Mouse (Mus musculus) embryonic facial prominence, embryonic 10.5 days (tissue): ENCODE measurements around the gene Afg3l1. TPM values are rescaled to one million over a fixed set of nuclear protein-coding genes. Genes with fewer than 3 reads are reported as not detected.

Source experiments
- DNase-seq: peaks from one replicate; pipeline ENCODE4 v3.0.0-alpha.2; 2017; ENCODE audit warnings: low spot score
- H3K27ac ChIP-seq: fragments of 300-500 bp; sonication (generic); replicated peaks from 2 replicates; pipeline ENCODE4 v1.5.1; 2016; ENCODE audit warnings: mild to moderate bottlenecking
- H3K27me3 ChIP-seq: fragments of 300-500 bp; sonication (generic); replicated peaks from 2 replicates; pipeline ENCODE4 v1.6.1; 2016; ENCODE audit warnings: low read depth, mild to moderate bottlenecking; ENCODE audit not compliant: poor library complexity, severe bottlenecking
- H3K36me3 ChIP-seq: fragments of 300-500 bp; sonication (generic); replicated peaks from 2 replicates; pipeline ENCODE4 v1.6.1; 2016; ENCODE audit warnings: mild to moderate bottlenecking, moderate library complexity
- H3K4me1 ChIP-seq: fragments of 300-500 bp; sonication (generic); 2 replicates; pipeline ENCODE4 v1.6.1; 2016
- H3K4me3 ChIP-seq: fragments of 300-500 bp; sonication (generic); 2 replicates; pipeline ENCODE4 v1.5.1; 2016; ENCODE audit warnings: mild to moderate bottlenecking, moderate library complexity
- H3K9me3 ChIP-seq: fragments of 300-500 bp; sonication (generic); 2 replicates; pipeline ENCODE4 v1.6.1; 2016; ENCODE audit warnings: mild to moderate bottlenecking
- WGBS: fragments of 180-500 bp; shearing (Covaris S2); methylation state at CpG from one replicate; pipeline ENCODE4 v1.1.7; 2016; 5-methylcytosine and 5-hydroxymethylcytosine counted together
- polyA plus RNA-seq: library from polyadenylated mRNA; unstranded; fragments of >200 nt; fragmentation: Nextera tagmentation; extraction: Ambion mirVana; gene quantifications from 2 replicates; pipeline ENCODE4 v1.2.1, GENCODE M21; 2016

Gene Afg3l1
- polyA plus RNA-seq, 1 experiment from 2014 or later = 68.1 TPM

DNA sequence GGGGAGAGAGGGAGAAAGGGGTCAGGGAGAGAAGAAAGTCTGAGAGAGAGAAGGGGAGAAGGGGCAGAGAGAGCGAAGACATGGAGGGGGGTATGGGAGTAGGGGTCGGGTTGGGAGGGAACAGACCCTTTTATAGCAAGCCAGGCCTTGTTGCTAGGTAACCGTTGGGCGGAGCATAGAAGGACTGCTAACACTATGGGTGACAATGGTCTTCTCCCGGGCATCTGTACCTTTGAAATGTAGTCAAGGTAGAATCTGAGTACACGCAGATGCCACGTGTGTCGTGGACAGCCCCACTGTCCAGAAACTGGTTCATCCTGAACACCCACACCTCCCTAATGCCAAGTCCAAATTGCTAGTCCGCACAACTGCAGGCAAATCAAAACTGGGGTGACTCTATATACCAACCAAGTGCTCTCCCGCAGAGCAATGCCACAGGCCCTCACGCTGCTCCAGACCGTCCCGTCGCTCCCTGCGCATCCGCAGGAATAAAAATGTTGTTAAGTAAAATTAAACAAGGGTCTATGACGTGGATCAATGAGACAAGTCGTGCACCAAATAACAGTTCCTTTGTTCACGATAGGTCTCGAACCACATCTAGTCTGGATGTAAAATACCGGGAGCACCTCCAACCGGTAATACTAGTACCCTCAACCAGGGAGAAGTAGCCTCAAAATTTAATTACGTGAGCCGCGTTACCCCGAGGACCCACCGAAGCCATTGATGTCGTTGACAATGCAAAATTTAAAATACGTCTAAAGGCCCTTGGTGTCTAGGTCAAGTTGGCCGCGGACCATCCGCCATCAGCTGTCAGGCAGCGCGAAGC is 579 bp upstream of the Afg3l1 start:
- WGBS = 10% methylated on average over 34 of the region's 34 CpGs
- no peaks in the 10 kb centered on the region for H3K9me3 ChIP-seq

DNA sequence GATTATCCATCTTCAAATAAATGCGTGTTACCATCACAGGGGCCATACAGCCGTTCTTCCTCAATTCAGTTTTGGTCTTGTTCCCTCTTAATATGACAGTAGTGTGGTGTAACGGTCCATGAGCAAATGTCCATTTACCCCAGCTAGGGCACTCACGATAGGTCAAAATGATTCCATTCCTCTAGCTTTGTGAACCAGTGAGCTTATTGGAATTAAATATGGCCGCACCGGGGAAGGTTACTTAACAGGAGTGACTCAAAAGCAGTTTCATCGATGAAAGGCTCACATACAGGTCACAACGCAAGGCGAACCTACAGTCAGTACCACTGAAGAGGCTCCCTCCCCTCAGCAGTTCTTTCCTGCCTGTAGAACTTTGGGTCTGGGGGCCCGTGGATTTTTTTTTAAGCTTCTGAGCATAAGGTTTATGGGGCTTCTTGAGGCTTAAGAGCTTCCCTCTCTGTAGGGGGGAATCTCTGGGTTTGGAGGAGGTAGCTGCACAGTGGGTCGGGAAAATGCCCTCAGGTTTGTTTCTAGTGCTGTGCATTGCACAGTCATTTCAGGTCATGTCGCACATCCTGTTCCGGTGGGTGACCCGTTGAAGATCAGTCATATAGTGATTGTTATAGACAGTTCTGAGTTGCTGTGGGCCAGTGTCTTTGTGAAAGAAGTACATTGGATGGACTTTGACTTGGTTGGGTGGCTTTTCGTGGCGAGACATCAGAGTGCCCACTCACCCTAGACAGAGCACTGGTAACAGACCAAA is 934 bp downstream of the Afg3l1 start:
- Histone ChIP-seq H3K27ac (peak overlapping the region; percentile 99), H3K4me1 (peaks cover 19% of the 10 kb centered on the region), H3K4me3 (peak overlapping the region; percentile 96), H3K9me3 (no peaks in the 10 kb centered on the region), H3K36me3 (peaks cover 34% of the 10 kb centered on the region), H3K27me3 (peaks cover 5% of the 10 kb centered on the region; the same call in 1 of the 2 replicates)
- 40% methylated on average over 16 of the region's 16 CpGs for WGBS
- DNase-seq = peak; percentile 18

More for the DNA sequence above, 579 bp upstream of the Afg3l1 start:
- H3K4me1 ChIP-seq = peaks cover 19% of the 10 kb centered on the region
- DNase-seq = peak; percentile 29
- peaks cover 5% of the 10 kb centered on the region; the same call in 1 of the 2 replicates for H3K27me3 ChIP-seq
- H3K4me3 ChIP-seq = peak overlapping the region; percentile 96
- H3K27ac ChIP-seq = peak overlapping the region; percentile 99
- peaks cover 20% of the 10 kb centered on the region for H3K36me3 ChIP-seq

DNA sequence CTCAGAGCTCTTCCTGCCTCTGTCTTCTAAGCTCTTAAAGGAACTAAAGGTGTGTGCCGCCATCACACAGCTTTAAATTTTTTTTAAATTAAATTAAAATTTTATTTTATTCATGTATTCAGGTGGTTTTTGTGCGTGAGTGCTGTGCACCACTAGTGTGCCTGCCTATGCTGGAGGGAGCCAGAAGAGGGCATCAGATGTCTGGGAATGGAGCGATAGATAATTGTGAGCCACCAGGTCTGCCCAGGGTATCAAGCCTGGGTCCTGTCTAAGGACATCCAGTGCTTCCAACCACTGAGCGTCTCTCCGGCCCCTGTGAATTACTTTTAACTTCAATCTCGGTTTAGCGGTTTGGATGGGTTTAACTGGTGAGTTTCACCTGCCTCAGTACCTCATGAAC is 4.9 kb downstream of the Afg3l1 start:
- no peak for DNase-seq
- Histone ChIP-seq H3K36me3 (peaks cover 74% of the 10 kb centered on the region), H3K4me3 (no peak overlapping the region), H3K27ac (no peak overlapping the region), H3K27me3 (no peaks in the 10 kb centered on the region), H3K4me1 (peaks cover 11% of the 10 kb centered on the region), H3K9me3 (no peaks in the 10 kb centered on the region)
- WGBS = 87% methylated on average over 7 of the region's 7 CpGs

DNA sequence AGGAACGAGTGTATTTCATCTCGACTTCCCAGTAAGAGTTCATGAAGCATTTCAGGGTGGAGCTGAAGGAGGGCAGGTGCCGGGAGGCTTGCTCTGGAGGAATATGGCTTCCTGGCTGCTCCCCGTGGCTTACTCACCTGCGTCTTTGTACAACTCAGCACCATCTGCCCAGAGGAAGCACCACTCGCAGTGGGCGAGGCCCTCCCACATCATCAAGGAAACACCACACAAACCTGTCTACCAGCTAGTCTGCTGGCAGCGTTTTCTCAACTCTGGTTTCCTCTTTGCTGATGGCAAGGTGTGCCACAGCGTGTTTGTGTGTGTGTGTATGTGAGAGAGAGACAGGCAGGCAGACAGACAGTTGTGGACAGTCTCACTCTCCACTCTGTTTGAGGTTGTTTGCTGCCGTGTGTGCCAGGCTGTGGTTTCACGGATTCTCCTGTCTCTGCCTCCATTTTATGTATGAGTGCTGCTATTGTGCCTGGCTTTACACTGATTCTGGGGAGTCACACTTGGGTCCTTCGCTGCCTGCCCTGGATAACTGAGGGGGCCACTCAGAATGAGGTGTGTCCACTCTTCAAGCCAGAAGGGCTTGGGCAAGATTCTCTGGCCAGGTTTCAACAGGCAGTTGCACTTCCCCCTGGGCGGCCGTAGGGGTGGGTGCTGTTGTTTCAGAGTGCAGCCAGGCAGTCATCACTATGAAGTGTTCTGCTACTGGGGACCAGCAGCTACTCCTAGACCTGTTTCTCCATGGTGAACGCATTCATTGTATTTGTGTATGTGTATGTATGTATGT is 13.8 kb downstream of the Afg3l1 start:
- 92% methylated on average over 15 of the region's 15 CpGs for whole genome bisulfite sequencing
- no peak for DNase-seq
- Histone ChIP-seq H3K27me3 (no peaks in the 10 kb centered on the region), H3K4me1 (no peaks in the 10 kb centered on the region), H3K36me3 (peaks cover 98% of the 10 kb centered on the region), H3K9me3 (no peaks in the 10 kb centered on the region), H3K4me3 (no peak overlapping the region), H3K27ac (no peak overlapping the region)

DNA sequence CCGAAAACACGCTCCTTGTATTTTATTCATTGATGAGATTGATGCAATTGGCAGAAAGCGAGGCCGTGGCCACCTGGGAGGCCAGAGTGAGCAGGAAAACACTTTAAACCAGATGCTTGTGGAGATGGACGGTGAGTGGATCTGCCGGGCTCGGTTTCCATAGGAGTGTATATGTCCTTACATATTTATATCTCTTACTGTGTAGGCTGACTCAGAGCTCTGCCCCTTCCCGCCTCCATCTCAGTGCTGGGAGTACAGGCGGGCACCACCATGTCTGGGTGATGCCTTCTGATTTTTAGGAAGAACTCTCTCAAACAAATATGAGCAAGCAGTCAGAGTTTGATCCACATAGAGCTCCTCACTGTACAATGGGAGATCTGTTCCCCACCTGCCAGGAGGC is 15.2 kb downstream of the Afg3l1 start:
- Histone ChIP-seq H3K27ac (no peak overlapping the region), H3K4me3 (no peak overlapping the region), H3K27me3 (no peaks in the 10 kb centered on the region), H3K36me3 (peaks cover 98% of the 10 kb centered on the region), H3K4me1 (no peaks in the 10 kb centered on the region), H3K9me3 (no peaks in the 10 kb centered on the region)
- DNase-seq = no peak
- 93% methylated on average over 9 of the region's 9 CpGs for WGBS

DNA sequence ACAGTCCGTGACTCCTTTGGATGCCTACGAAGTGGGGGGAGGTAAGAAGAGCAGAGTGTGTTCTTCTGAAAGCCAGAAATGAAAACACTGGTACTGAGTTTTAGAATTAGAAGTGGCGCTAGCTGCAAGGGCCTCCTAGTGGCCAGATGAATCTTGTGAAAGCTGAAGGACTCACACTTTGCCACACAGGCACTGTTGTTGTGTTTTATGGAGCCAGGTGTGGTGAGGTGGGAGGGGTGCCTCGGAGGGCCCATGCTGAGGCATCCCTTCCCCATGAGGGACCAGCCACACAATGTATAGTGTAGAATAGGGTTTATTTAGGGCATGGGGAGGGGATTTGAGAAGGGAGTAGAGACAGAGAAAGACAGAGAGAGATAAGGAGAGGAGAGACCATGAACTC is 20.0 kb downstream of the Afg3l1 start:
- no peaks in the 10 kb centered on the region for H3K4me1 ChIP-seq
- H3K27ac ChIP-seq = no peak overlapping the region
- no peaks in the 10 kb centered on the region for H3K27me3 ChIP-seq
- no peaks in the 10 kb centered on the region for H3K9me3 ChIP-seq
- H3K36me3 ChIP-seq = peaks cover 100% of the 10 kb centered on the region
- DNase-seq = no peak
- 88% methylated on average over 4 of the region's 4 CpGs for WGBS
- no peak overlapping the region for H3K4me3 ChIP-seq

DNA sequence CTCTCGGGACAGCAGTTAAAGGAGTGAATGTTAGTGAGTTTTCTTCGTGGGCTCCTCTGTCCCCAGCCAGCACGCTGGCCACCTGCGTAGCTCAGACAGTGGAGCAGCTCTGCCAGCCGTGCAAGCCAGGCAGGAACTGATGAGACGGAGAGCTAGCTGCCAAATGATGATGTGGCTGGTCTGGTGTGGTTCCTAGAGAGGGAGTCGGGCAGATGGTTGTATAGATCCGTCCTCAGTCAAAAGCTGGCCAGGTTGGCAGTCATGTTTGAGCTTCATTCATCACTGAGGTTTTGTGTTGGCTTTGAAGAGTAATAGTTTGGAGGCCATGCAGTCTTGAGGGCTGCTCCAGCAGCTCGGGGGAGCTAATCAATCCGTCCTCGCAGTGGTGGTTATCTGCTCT is 21.3 kb downstream of the Afg3l1 start:
- H3K4me3 ChIP-seq = no peak overlapping the region
- H3K27ac ChIP-seq = no peak overlapping the region
- no peaks in the 10 kb centered on the region for H3K27me3 ChIP-seq
- peaks cover 10% of the 10 kb centered on the region; the same call in 1 of the 2 replicates for H3K9me3 ChIP-seq
- H3K36me3 ChIP-seq = peaks cover 100% of the 10 kb centered on the region
- no peak for DNase-seq
- no peaks in the 10 kb centered on the region for H3K4me1 ChIP-seq
- WGBS = 91% methylated on average over 11 of the region's 11 CpGs

DNA sequence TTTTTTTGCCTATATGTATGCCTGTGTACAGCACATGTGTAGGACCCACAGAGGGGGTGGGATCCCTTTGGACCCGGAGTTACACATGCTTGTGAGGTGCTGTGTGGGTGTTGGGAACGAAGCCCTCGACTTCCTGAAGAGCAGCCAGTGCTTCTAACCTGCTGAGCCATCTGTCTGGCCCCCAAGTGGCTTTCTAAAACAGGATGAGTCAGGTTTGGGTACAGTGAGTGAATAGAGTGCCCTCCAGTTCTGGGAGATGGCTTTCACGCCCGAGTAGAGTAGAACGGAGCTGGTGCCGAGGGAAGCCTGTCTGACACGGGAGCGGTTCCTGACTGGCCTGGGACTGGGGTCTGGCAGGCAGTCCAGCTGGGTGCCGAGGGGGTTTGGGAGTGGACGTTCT is 21.9 kb downstream of the Afg3l1 start:
- Histone ChIP-seq H3K4me1 (no peaks in the 10 kb centered on the region), H3K36me3 (peaks cover 100% of the 10 kb centered on the region), H3K27ac (no peak overlapping the region), H3K27me3 (no peaks in the 10 kb centered on the region), H3K9me3 (peaks cover 10% of the 10 kb centered on the region; the same call in 1 of the 2 replicates), H3K4me3 (no peak overlapping the region)
- DNase-seq = no peak
- WGBS = 94% methylated on average over 11 of the region's 11 CpGs

DNA sequence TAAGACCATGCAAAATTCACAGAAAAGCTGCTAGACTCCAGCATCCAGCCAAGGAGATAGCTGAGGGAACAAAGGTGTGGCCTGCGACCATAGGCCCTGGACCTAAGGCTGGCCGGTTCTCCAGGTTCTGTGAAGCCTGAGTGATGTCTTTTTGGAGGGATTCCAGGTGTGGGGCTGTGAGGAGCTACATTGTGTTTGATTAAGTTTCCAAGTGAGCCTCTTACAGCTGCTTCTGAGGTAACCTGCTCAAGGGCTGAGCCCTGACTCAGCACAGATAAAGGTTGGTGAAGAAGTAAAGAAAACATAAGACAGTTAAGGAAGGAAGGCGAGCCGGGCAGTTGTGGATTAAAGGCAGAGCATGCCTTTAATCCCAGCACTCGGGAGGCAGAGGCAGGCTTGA is 24.5 kb downstream of the Afg3l1 start:
- Histone ChIP-seq H3K36me3 (peaks cover 100% of the 10 kb centered on the region), H3K27me3 (no peaks in the 10 kb centered on the region), H3K9me3 (peaks cover 10% of the 10 kb centered on the region; the same call in 1 of the 2 replicates), H3K27ac (no peak overlapping the region), H3K4me1 (no peaks in the 10 kb centered on the region), H3K4me3 (no peak overlapping the region)
- no peak for DNase-seq
- 96% methylated on average over 5 of the region's 5 CpGs for WGBS

DNA sequence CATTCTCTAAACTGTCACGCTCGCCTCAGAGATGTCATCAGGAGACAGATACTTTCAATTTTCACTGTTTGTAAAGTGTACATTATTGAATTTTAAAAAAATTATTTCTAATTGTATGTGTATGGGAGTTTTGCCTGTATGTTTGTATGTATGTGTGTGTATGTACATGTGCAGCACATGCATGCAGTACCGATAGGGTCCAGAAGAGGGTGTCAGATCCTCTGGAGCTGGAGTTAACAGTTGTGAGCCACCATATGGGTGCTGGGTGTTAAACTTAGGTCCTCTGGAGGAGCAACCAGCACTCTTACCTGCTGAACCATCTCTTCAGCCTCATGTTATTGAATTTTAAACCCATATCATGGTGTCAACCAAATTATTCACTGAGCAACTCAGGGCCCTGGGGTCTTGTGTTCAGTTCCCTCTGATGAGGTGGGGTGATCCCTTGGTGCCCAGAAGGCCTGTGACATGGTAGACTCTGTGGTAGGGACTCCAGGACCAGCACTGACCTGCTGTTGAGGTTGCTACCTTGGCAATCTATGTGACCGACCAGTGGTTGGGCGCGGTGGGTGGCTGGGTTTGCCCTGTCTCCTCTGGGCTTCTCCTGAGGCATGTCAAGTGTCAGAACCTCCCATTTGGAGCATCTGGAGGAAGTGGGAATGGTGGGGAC is 26.2 kb downstream of the Afg3l1 start:
- no peak for DNase-seq
- Histone ChIP-seq H3K36me3 (peaks cover 100% of the 10 kb centered on the region), H3K27me3 (no peaks in the 10 kb centered on the region), H3K9me3 (peaks cover 10% of the 10 kb centered on the region; the same call in 1 of the 2 replicates), H3K27ac (no peak overlapping the region), H3K4me3 (no peak overlapping the region), H3K4me1 (no peaks in the 10 kb centered on the region)
- WGBS = 94% methylated on average over 6 of the region's 6 CpGs

DNA sequence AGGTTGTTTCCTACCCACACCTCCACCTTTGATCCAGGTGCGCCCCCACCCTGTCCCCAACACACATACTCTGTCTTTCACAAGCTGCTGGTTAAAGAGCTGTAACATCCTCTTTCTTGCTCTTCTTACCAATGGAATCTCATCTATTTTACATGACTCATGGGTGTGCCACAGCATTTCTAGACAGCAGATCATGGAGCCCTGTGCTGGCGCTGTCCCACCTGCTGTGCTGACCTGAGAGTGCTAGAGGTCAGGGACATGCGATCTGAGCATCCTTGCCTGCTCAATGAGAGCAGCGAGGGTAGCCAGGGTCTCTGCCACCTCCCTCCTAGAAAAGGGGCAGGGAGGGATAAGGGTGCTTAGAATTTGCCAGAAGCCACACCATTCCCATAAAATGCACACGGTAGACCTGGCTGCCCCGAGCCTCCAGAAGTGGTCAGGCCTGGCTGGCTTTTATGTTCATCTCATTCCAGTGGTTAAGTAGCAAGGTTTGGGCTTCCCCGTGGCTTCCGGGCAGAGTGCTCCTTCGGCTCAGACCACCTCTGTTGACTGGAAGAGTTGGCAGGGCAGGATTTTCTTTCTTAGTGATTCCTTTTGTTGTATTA is 27.0 kb downstream of the Afg3l1 start:
- H3K27me3 ChIP-seq = no peaks in the 10 kb centered on the region
- peaks cover 10% of the 10 kb centered on the region; the same call in 1 of the 2 replicates for H3K9me3 ChIP-seq
- H3K36me3 ChIP-seq = peaks cover 100% of the 10 kb centered on the region
- no peak for DNase-seq
- no peaks in the 10 kb centered on the region for H3K4me1 ChIP-seq
- WGBS = 89% methylated on average over 9 of the region's 9 CpGs
- no peak overlapping the region for H3K27ac ChIP-seq
- H3K4me3 ChIP-seq = no peak overlapping the region
